Mouse (Mus musculus) erythroblast, embryonic 14.5 days (primary cell): Measurements from ENCODE around the gene Lrrc7. TPM values are rescaled to one million over a fixed set of nuclear protein-coding genes. Genes with fewer than 3 reads are reported as not detected.

Experiments used
- H3K27me3 ChIP-seq: 2 replicates; pipeline ENCODE4 v1.6.1; 2012; ENCODE audit warnings: inconsistent platforms; ENCODE audit not compliant: control insufficient read depth
- H3K36me3 ChIP-seq: 2 replicates; pipeline ENCODE4 v1.6.1; 2012; ENCODE audit warnings: mild to moderate bottlenecking, inconsistent platforms; ENCODE audit not compliant: control insufficient read depth
- H3K4me1 ChIP-seq: 2 replicates; pipeline ENCODE4 v1.6.1; 2012; ENCODE audit warnings: inconsistent platforms; ENCODE audit not compliant: control insufficient read depth
- H3K4me3 ChIP-seq: replicated peaks from 2 replicates; pipeline ENCODE3; 2012; ENCODE audit warnings: moderate library complexity, mild to moderate bottlenecking, inconsistent platforms
- H3K9me3 ChIP-seq: 2 replicates; pipeline ENCODE4 v1.6.1; 2012; ENCODE audit warnings: low read length, inconsistent platforms, mixed read lengths; ENCODE audit not compliant: control insufficient read depth
- GATA1 ChIP-seq: IDR thresholded peaks from 2 replicates; pipeline ENCODE4 v1.6.1; 2012; ENCODE audit warnings: low read length, inconsistent platforms, mixed read lengths
- TAL1 ChIP-seq: IDR thresholded peaks from 3 replicates; pipeline ENCODE4 v1.6.1; 2012; ENCODE audit warnings: low read length, inconsistent platforms, mixed read lengths
- polyA plus RNA-seq: library from polyadenylated mRNA; stranded (reverse); fragments of >175 nt; gene quantifications from 2 replicates; pipeline ENCODE4 v1.2.3, GENCODE M21; 2012

Lrrc7 gene
- polyA plus RNA-seq, 1 experiment: not detected

DNA sequence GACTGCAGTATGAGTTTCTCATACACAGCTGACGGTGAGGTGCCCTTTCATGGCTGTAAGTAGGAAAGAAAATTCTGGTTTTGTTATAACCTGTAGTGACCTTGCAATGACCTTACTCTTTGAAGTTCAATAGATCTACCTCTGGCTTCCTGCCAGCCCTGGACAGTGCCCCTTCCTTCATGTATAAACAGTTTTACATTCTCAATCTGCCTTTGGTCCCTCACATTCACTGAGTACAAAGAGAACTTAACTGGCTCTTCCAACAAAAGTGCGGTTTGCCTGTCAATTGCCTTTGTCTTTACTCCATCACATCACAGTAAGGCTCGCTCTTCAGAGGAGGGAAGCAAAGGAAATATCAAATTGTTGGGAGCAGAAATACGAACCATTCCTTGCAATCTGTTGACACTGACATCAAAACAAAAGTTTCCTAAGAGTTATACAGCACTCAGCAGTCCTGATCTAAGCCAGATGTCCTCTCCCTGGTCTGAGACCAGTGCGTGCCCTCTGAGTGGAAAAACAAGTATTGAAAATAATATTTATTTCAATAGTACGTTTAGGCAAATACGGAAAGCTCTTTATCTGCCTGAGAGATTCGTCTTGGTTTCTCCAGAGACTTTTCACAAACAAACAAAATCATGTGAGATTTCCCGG, 493.3 kb downstream of the Lrrc7 start:
- H3K27me3 ChIP-seq: no peaks in the 10 kb centered on the region
- no peak overlapping the region for H3K4me3 ChIP-seq
- H3K36me3 ChIP-seq: peaks cover 33% of the 10 kb centered on the region
- no peaks in the 10 kb centered on the region for H3K4me1 ChIP-seq
- TF ChIP-seq GATA1 (no peak), TAL1 (no peak)
- no peaks in the 10 kb centered on the region for H3K9me3 ChIP-seq

DNA sequence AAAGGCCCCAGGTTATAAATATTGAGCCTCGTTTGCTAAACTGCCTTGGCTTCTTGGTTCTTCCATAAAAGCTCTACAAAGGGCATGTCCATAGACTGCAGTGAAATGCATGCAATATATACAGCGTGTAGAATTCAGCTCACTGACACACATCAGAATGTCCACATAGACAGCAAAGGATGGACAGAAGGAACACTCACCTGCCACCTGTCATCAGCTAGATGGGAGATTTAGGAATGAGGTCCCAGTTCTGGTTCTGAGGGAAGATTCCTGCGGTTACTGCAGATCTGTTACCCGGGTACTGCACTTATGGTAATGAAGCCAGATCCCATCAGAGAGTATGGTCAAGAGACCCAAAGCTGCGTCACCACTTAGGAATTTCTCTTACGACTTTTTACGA, 494.1 kb downstream of the Lrrc7 start:
- Histone ChIP-seq H3K4me3 (no peak overlapping the region), H3K36me3 (peaks cover 39% of the 10 kb centered on the region), H3K4me1 (no peaks in the 10 kb centered on the region), H3K27me3 (no peaks in the 10 kb centered on the region), H3K9me3 (no peaks in the 10 kb centered on the region)
- TF ChIP-seq TAL1: no peak
- TF ChIP-seq GATA1: no peak

DNA sequence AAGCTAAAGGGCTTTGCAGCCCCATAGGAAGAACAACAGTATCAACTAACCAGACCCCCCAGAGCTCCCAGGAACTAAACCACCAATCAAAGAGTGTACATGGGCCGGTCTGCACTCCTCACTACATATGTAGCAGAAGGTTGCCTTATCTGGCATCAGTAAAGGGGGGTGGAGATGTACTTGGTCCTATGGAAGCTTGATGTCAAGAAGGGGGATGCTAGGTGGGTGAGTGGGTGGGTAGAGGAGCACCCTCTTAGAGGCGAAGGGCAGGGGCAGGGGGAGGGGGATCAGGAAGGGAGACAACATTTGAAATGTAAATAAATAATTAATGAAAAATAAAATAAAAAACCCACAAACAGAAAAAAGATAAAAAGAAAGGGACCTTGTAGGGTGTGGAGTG, 496.8 kb downstream of the Lrrc7 start:
- peaks cover 53% of the 10 kb centered on the region for H3K36me3 ChIP-seq
- no peaks in the 10 kb centered on the region for H3K9me3 ChIP-seq
- H3K4me1 ChIP-seq: no peaks in the 10 kb centered on the region
- no peak overlapping the region for H3K4me3 ChIP-seq
- TF ChIP-seq TAL1: no peak
- no peaks in the 10 kb centered on the region for H3K27me3 ChIP-seq

DNA sequence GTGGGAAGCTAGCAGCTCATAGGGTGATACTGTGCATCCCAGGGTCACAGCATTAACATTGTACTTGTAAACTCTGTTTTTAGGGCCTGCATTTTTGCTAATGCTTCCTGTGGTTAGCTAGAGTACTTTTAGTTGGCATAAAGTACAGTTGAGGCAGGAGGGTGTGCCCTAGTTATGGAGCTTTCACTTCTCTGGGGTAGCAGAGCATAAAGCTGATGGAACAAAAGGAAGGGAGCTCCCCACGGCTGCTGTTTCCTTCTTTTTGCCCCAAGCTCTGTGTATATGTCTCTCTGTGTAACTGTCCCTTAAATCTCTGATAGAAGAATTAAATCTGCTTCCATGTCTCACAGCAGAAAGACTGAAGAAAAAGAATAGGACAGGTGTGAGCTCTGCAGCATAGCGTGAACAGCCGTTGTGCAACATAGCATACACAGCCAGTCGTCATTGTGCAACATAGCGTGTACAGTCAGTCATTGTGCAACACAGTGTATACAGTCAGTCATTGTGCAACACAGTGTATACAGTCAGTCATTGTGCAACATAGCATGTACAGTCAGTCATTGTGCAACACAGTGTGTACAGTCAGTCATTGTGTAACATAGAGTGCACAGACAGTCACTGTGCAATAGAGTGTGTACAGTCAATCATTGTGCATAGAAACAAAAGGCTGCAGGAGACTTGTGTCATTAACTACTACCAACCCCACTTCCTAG, 500.1 kb downstream of the Lrrc7 start:
- TF ChIP-seq TAL1: no peak
- no peak for TF ChIP-seq GATA1
- Histone ChIP-seq H3K4me3 (no peak overlapping the region), H3K9me3 (no peaks in the 10 kb centered on the region)

DNA sequence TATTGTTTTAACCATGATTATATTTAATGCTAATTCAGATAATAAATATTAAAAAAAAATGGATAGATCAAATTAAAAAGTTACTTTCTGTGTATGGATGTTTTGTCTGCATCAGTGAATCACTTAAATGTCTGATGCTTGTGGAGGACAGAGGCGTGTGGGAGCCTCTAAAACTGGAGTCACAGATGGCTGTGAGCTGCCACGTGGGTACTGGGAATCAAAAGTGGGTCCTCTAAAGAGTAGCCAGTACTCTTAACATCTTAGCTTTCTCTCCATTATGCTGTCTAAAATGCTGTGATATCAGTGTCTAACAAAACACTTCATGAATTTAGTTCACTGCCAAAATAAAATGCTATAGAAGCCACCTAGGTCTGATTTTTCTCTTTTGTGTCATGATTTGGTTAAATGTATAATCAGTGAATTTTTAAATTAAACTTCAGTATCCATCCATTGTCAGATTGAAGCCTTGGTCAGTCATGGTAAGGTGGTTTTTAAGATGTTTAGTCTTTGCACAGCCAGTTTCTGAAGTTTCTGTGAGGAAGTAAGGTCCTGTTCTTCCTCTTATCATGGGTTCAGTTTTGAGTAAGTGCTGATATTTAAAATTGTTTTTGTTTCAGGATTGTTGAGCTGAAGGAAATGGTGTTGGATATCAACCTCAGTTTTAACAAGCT, 501.3 kb downstream of the Lrrc7 start:
- H3K4me1 ChIP-seq: no peaks in the 10 kb centered on the region
- no peaks in the 10 kb centered on the region for H3K9me3 ChIP-seq
- TF ChIP-seq TAL1: no peak
- no peak for TF ChIP-seq GATA1
- no peak overlapping the region for H3K4me3 ChIP-seq
- peaks cover 74% of the 10 kb centered on the region for H3K36me3 ChIP-seq
- H3K27me3 ChIP-seq: no peaks in the 10 kb centered on the region

More for the DNA sequence above, 500.1 kb downstream of the Lrrc7 start:
- no peaks in the 10 kb centered on the region for H3K27me3 ChIP-seq
- H3K4me1 ChIP-seq: no peaks in the 10 kb centered on the region
- H3K36me3 ChIP-seq: peaks cover 70% of the 10 kb centered on the region

DNA sequence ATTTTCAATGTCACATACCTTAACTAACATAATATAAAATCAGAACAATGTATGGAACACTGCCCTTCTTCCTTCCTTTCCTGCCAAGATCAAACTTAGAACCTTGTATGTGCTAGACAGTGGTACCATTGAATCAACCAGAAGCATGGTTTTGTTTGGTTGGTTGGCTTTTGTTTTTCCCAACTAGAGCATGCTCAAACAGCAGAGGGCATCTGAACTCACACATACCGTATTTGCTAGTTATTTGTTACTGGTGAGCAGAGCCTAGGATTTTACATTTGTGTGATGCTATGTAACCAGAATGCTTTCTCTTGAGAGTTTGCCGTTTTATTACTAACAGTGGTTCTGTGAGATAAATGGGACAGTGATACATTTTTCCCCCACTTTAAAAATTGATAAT, 512.5 kb downstream of the Lrrc7 start:
- TF ChIP-seq TAL1: no peak
- no peak for TF ChIP-seq GATA1
- no peaks in the 10 kb centered on the region for H3K4me1 ChIP-seq
- peaks cover 53% of the 10 kb centered on the region for H3K36me3 ChIP-seq
- H3K4me3 ChIP-seq: no peak overlapping the region
- H3K9me3 ChIP-seq: no peaks in the 10 kb centered on the region
- no peaks in the 10 kb centered on the region for H3K27me3 ChIP-seq

DNA sequence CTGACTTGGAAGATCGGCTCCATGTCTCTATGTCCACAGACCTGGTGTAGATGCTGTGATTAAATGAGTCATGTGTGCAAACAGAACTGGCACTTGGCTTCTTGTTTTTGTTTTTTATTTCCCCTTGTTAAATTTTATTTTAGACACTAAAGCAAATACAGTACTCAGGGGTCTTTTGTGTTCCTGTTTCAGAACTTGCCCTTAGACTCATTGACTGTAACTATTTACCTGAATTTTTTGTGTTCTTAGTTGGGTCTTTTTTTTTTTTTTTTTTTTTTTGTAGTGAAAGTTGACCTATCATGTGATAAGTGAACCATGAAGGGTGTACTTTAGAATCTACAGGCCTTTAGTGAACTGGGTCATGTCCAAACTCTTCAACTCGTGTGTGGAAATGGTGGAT, 521.3 kb downstream of the Lrrc7 start:
- Histone ChIP-seq H3K4me1 (peaks cover 18% of the 10 kb centered on the region), H3K36me3 (peaks cover 15% of the 10 kb centered on the region), H3K9me3 (no peaks in the 10 kb centered on the region), H3K27me3 (no peaks in the 10 kb centered on the region), H3K4me3 (no peak overlapping the region)
- TF ChIP-seq TAL1 (no peak), GATA1 (no peak)

DNA sequence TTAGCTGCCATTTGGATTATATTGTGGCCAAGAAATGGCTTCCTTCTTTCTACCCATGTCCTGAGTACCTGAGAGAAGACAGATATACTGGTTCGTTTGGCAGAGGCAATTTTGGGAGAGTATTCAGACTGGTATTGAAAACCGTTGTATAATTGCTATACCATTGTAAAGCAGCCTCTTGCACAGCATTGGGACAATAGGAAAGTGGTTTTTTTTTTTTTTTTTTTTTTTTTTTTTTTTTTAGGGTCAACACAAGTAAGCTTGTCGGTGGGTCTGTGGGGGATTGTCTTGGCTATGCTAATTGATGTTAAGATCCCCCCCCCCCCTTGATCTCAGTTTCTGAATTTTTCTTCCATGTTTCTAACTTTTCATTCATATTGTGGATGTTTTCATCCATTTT, 523.9 kb downstream of the Lrrc7 start:
- peaks cover 37% of the 10 kb centered on the region for H3K4me1 ChIP-seq
- TF ChIP-seq GATA1 (no peak), TAL1 (no peak)
- no peaks in the 10 kb centered on the region for H3K9me3 ChIP-seq
- peak overlapping the region; percentile 10 for H3K4me3 ChIP-seq
- no peaks in the 10 kb centered on the region for H3K27me3 ChIP-seq
- H3K36me3 ChIP-seq: peaks cover 22% of the 10 kb centered on the region

DNA sequence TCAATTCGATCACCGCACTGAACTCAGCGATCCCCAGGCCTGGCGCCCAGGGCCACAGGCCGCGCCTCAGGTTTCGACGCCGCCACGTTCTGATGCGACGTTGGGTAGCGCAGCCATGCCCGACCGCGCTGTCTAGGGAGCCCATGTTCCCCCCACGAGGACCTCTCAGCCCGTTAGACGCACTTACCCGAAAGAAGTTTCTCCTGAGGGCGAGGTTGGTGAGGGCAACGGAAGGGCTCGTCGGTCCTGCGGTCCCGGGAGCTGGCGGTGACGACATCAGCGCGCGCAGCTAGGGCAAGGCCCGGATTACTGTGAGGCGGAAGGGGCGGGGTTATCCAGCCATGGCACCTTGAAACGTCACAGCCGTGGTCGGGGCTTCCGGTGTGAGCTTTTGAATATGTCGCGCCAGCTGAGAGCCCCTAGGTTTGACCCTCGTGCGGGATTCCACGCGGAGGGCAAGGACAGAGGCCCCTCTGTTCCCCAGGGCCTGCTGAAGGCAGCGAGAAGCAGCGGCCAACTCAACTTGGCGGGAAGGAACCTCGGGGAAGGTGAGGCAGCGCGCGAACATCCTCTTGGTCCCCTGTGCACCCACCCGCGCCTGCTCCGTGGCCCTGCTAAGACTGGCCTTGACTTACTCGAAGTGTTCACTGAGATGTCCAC, 525.6 kb downstream of the Lrrc7 start, which contains the start of the genes Srsf11 and Lrrc40:
TSS of gene Srsf11 (minus strand) at position 311 of the 660 bp plus-strand sequence.
TSS of gene Lrrc40 (plus strand) at position 334 of the 660 bp plus-strand sequence.
- no peaks in the 10 kb centered on the region for H3K9me3 ChIP-seq
- TF ChIP-seq TAL1: no peak
- TF ChIP-seq GATA1: no peak

More for the DNA sequence above, 525.6 kb downstream of the Lrrc7 start, which contains the start of the genes Srsf11 and Lrrc40:
- peak within 1 kb of the TSS; percentile 90 for H3K4me3 ChIP-seq
- no peaks in the 10 kb centered on the region for H3K27me3 ChIP-seq
- peaks cover 15% of the 10 kb centered on the region for H3K36me3 ChIP-seq
- H3K4me1 ChIP-seq: peaks cover 47% of the 10 kb centered on the region
